Mouse (Mus musculus) cerebellum, adult 8-10 months (tissue): ENCODE data around the gene Gngt2.

ENCODE experiments used
- DNase-seq: peaks from one replicate; pipeline ENCODE4 v3.0.0; 2022

Gngt2 gene

DNA sequence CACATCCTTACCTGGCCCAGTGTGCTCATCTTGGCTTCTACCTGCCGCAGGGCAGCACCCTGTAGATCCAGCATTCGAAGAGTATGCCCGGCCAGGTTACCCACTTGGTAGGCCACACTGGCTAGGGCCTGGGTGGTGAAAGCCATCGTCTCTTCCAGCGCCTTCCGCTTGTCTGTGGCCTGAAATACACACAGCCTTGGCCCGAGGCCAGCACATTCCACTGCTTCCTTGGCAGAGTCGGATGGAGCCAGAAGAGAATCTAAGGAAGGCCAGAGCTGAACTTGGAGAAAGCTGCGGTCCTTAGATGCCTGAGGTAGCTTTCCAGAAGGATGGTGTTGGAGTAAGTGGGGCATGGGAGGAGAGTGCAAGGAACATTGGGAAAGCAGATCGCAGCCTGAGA is at the start of gene Gngt2:
Gngt2 (plus strand) TSS at position 158 of the 400 bp plus-strand sequence.
- peak; percentile 41 for DNase-seq

- no peak for DNase-seq
Observed at GRCm38 (mm10) chr11:95789451-95789891, 47.5 kb upstream of the Gngt2 start.

DNA sequence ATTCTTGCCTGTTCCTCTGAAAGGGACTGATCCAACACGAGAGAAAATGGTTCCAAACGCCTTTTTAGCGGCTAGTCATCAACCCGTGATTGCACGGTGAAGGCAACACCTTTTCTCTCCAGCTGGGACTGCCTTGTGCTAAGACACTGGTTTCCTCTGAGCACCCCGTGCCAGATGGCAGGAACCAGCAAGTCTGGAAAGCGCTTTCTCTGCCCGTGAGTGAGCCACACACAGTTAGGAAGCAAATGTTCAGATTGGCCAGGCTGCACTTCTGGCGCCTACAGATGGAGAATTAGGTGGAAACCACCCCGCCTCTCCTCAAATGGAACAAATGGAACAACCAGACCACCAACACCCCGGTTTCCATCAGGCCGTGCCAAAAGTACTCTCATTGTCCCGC is 45.2 kb upstream of the Gngt2 start:
- peak; percentile 15 for DNase-seq

GRCm38 (mm10) chr11:95792950-95793509 is 44.0 kb upstream of the Gngt2 start:
- no peak for DNase-seq

DNA sequence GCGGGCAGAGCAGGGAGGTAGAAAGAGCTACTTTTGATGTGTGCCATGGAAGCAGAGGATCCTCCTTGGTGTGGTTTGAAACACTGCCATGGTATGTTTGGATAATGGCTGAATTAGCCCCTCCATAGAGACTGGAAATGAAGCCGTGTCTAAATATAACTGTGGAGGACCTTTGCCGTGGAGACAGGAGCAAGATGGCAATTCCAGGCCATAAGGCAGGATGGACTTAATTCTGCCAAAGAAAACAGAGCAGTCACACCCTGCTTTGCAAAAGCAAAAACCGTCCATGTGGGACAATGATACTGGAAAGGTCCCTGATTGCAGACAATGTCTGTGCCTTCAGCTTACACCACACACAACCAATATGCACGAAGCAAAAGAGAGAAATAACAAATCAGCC is 42.8 kb upstream of the Gngt2 start:
- DNase-seq: no peak

- no peak for DNase-seq
Observed at GRCm38 (mm10) chr11:95795582-95795981, 41.4 kb upstream of the Gngt2 start.

DNA sequence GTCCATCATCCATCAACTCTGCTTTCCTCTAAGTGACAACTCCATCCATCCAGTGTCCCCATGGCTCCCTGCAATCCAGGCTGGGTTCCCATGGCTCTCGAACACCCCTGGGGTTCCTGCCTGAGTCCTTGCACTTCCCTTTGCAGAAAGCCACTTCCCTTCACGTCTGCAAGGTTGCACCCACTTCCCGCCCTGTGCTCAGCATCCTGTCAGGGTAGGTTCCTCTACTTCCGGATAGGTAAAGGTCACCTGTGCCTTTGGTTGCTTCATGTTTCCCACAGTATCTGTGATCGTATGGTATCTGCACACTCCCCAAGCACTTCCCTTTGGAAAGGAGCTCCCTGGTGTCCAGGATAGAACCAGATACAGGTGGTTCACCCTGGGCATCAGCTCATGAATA is 32.0 kb upstream of the Gngt2 start:
- no peak for DNase-seq

DNA sequence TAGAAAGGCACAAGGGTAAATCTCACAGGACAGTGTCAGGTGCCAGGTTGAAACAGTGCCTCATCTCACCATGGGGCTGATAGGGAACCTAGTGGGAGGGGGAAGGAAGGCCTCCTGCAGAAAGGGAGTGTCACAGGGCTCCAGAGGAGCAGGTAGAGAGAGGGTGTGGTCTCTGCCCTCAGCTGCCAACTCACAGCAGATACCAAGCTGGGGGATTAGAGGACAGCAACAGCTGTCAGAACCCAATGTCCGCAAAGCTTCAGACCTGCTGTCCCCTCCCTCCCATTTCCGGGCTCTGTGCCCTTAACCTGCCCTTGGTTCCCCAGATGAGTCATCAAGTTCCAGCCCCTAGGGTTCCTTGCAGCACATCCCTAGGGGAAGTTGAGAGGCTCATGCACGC is 31.5 kb upstream of the Gngt2 start:
- DNase-seq: no peak

DNA sequence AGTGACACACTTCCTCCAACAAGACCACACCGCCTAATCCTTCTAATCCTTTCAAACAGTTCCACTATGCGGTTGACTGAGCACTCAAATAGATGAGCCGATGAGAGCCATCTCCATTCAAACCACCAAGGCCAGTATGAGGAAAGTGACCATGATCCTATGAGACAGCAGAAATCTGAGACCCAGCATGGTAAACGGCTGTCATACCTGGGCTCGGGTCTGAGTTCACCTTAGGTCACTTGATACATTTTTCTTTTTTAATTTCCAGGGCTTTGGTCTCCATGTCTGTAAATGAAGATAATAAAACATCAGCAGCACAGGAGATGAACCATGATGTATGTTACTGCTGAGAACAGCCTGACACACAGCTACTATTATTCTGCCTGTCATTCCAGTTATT is 29.1 kb upstream of the Gngt2 start:
- DNase-seq: no peak

GRCm38 (mm10) chr11:95808448-95809011 is 28.5 kb upstream of the Gngt2 start:
- no peak for DNase-seq

- DNase-seq: no peak
Observed at GRCm38 (mm10) chr11:95809603-95810002, 27.4 kb upstream of the Gngt2 start.

- no peak for DNase-seq
Observed at GRCm38 (mm10) chr11:95810828-95811227, 26.2 kb upstream of the Gngt2 start.

DNA sequence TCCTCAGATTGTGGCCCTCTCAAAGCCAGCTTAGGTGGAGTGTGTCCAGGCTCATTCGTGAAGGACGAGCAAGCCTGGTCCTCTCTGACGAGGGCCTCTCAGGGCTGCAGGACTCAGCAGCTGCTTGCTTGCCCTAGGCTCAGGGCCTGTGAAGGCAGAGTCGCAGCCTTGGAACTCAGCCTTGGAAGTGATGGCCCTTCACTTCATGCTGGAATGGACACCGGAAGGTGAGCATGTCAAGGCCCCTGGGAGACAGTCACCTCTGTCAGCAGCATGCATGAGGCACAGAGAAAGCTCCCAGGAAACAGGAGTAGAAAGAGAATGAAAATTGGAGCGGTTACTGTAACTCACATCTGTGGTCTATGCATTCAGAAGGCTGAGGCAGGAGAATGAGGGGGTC is 25.3 kb upstream of the Gngt2 start:
- DNase-seq: no peak

DNA sequence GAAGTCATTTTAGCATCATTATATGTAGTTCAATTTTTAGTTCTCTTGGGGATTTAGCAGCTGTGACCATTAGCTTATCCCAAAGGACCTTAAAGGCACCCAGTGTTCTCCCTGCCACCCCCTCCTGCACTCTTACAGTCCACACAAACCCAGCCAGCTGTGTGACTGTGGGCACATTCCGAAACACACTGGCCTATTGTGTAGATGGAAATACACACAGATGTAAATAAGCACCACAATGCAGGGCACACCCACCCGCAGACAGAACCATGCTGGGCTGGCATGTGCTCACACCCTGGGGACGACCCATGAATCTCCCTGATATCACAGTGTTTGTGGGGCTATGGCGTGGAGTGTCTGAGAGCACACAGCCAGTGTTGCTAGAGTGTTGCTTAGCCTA is 24.8 kb upstream of the Gngt2 start:
- DNase-seq: no peak

- DNase-seq: no peak
Observed at GRCm38 (mm10) chr11:95814101-95814500, 22.9 kb upstream of the Gngt2 start.

- DNase-seq: no peak
Observed at GRCm38 (mm10) chr11:95814857-95815256, 22.2 kb upstream of the Gngt2 start.

- no peak for DNase-seq
Observed at GRCm38 (mm10) chr11:95815412-95815811, 21.6 kb upstream of the Gngt2 start.

DNA sequence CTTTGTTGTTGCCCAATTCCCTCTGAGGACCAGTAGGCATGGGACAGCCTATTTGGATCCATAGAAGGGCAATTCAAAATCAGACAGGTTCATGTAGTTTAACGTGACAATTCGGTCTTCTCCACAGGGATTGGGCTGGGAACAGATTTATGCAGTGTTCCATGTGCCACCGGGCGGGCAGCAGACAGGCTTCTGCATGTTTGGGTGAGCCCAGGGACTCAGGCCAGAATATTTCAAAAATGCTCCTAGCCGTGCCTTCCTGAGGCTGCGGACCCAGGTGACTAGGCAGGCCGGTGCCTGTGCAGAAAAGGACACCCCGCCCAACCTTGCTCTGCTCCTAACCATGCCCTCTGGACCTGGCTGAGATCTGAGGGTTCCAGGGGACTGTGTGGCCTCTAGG is 17.9 kb upstream of the Gngt2 start:
- no peak for DNase-seq

GRCm38 (mm10) chr11:95821511-95821910 is 15.5 kb upstream of the Gngt2 start:
- DNase-seq: no peak

DNA sequence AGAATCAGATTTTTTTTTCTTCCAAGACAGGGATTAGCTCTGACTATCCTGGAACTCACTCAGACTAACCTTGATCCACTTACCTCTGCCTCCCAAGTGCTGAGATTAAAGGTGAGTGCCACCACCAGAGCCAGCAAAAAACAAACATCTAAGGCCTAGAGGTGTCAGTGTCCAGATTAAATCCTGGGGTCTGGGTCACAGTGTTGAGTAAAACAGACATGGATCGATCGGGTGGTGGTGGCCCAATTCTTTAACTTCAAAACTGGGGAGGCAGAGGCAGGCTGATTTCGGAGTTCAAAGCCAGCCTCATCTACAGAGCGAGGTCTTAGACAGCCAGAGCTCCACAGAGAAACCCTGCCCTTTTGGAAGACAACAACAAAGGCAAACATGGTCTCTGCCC is 14.6 kb upstream of the Gngt2 start:
- no peak for DNase-seq

GRCm38 (mm10) chr11:95824071-95824876 is 12.7 kb upstream of the Gngt2 start, which contains the start of gene Phospho1:
Phospho1 (plus strand) TSS chr11:95824499.
- DNase-seq: peak; percentile 90

DNA sequence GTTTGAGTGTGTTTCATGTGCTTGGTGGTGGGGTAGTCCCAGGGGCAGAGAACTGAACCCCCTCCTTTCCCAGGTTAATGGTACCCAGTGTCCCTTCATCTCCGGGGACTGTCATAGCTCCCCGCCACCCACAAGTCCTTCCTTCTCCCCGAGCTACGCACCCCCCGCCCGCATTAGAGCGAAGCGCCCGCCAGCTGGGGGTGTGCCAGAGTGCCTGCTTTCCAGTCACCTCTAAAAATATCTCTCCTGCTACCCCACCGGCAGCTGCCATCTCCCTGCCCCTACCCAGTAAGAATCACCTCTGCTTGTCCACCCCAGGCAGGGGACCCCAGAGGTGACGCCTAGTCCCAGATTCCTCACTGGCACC is 12.2 kb upstream of the Gngt2 start:
- peak; percentile 72 for DNase-seq

GRCm38 (mm10) chr11:95825625-95826024 is 11.4 kb upstream of the Gngt2 start:
- no peak for DNase-seq
